Mouse (Mus musculus): Measurements from ENCODE around the gene Poc1a.

The Poc1a gene

GRCm38 (mm10) chr9:106399808-106400207, 118.9 kb downstream of the Poc1a start:
- no peak for DNase-seq (ENCODE audit: low spot score)

Data from MN1 (cell line).